Mouse (Mus musculus) kidney, postnatal 0 days (tissue): ENCODE measurements at regions not wholly inside any gene's neighbourhood (a gene's known extent, or its start where the extent isn't known, plus 50 kb on each side); places are given as distances from the start of the nearest gene placed in this dataset.

Experiments used
- ATAC-seq: fragments of 200-750 bp; cut with Nextera tagmentation; replicated peaks from 2 replicates; pipeline ENCODE4 v1.8.0; 2017; ENCODE audit warnings: low read depth, moderate number of reproducible peaks, moderate TSS enrichment, moderate library complexity; ENCODE audit not compliant: low FRiP score
- DNase-seq: peaks from one replicate; pipeline ENCODE4 v3.0.0-alpha.2; 2016; ENCODE audit warnings: low spot score
- H3K27ac ChIP-seq: fragments of 300-500 bp; sonication (generic); 2 replicates; pipeline ENCODE4 v1.5.1; 2014; ENCODE audit warnings: mild to moderate bottlenecking
- H3K27me3 ChIP-seq: fragments of 300-500 bp; sonication (generic); 2 replicates; pipeline ENCODE4 v1.6.1; 2014; ENCODE audit warnings: low read length, mixed read lengths; ENCODE audit not compliant: insufficient read depth
- H3K36me3 ChIP-seq: fragments of 300-500 bp; sonication (generic); 2 replicates; pipeline ENCODE4 v1.6.1; 2014; ENCODE audit warnings: low read length, mixed read lengths; ENCODE audit not compliant: insufficient read depth
- H3K4me1 ChIP-seq: fragments of 300-500 bp; sonication (generic); replicated peaks from 2 replicates; pipeline ENCODE4 v1.6.1; 2014; ENCODE audit warnings: antibody characterized with exemption, low read length, mixed read lengths; ENCODE audit not compliant: insufficient read depth
- H3K4me2 ChIP-seq: fragments of 300-500 bp; sonication (generic); 2 replicates; pipeline ENCODE4 v1.6.1; 2014; ENCODE audit warnings: mild to moderate bottlenecking, low read length, moderate library complexity, mixed read lengths
- H3K4me3 ChIP-seq: fragments of 300-500 bp; sonication (generic); replicated peaks from 2 replicates; pipeline ENCODE4 v1.5.1; 2014; ENCODE audit warnings: low read depth, low read length
- H3K9ac ChIP-seq: fragments of 300-500 bp; sonication (generic); 2 replicates; pipeline ENCODE4 v1.6.1; 2014; ENCODE audit warnings: low read depth, low read length
- H3K9me3 ChIP-seq: fragments of 300-500 bp; sonication (generic); replicated peaks from 2 replicates; pipeline ENCODE4 v1.6.1; 2016; ENCODE audit warnings: low read length, inconsistent platforms, mixed read lengths
- CTCF ChIP-seq: IDR thresholded peaks from 2 replicates; pipeline ENCODE4 v1.5.1; 2016; ENCODE audit warnings: antibody characterized with exemption, low read depth, mild to moderate bottlenecking, moderate library complexity
- WGBS: fragments of 180-500 bp; shearing (Covaris S2); extraction: QIAGEN DNeasy Blood & Tissue Kit; methylation state at CpG from one replicate; pipeline ENCODE4 v1.1.7; 2014; 5-methylcytosine and 5-hydroxymethylcytosine counted together

- Histone ChIP-seq H3K4me2 (no peak overlapping the region), H3K27ac (no peak overlapping the region), H3K36me3 (no peaks in the 10 kb centered on the region), H3K9me3 (no peaks in the 10 kb centered on the region), H3K4me1 (no peaks in the 10 kb centered on the region), H3K4me3 (no peak overlapping the region), H3K27me3 (no peaks in the 10 kb centered on the region), H3K9ac (no peak overlapping the region)
- WGBS, result 75% methylated on average over 7 of the region's 7 CpGs
- ATAC-seq (no peak), DNase-seq (no peak)
- TF ChIP-seq CTCF, result no peak
Measured at GRCm38 (mm10) chr16:28105866-28106265, 647.0 kb downstream of the Fgf12 start.

- H3K27me3 ChIP-seq, result no peaks in the 10 kb centered on the region
- H3K9me3 ChIP-seq, result no peaks in the 10 kb centered on the region
- no peak for ATAC-seq
- H3K4me3 ChIP-seq, result no peak overlapping the region
- 81% methylated on average over 1 of the region's 1 CpGs for WGBS
- no peak overlapping the region for H3K9ac ChIP-seq
- no peak overlapping the region for H3K27ac ChIP-seq
- no peak for TF ChIP-seq CTCF
- H3K4me1 ChIP-seq, result no peaks in the 10 kb centered on the region
- DNase-seq, result no peak
- no peak overlapping the region for H3K4me2 ChIP-seq
- H3K36me3 ChIP-seq, result no peaks in the 10 kb centered on the region
Measured at GRCm38 (mm10) chr16:28109771-28110170, 643.1 kb downstream of the Fgf12 start.
